Mouse (Mus musculus) central nervous system, embryonic 11.5 days (tissue): ENCODE data around the gene Defb45. TPM values are rescaled to one million over a fixed set of nuclear protein-coding genes. Genes with fewer than 3 reads are reported as not detected.

Experiments
- polyA plus RNA-seq: library from polyadenylated mRNA; depleted of rRNA; stranded (reverse); fragments of >200 nt; gene quantifications from 2 replicates; pipeline ENCODE4 v1.2.3, GENCODE M21; 2012; rRNA removed

The Defb45 gene
- polyA plus RNA-seq = not detected in 2 replicates

DNA sequence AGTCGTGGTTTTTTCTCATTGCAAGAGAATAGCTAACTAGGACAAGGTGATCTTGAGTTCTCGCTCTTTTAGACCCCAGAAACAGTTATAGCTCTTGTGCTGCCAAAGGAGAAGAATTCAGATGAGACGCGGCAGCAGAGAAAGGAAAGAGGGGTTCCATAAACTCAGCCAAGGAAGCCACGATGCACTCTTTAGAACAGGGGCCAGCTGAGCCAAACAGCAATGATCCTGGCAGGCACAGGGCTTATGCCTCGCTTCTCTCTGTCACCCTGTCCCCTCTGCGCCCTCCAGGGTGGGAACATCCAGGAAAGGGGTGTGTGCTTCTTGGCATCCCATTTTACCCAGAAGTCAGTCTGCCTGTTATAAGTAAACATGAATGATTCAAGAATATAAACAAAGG lies at the start of gene Defb45:
TSS of gene Defb45 (minus strand) at position 101 of the 400 bp plus-strand sequence.

DNA sequence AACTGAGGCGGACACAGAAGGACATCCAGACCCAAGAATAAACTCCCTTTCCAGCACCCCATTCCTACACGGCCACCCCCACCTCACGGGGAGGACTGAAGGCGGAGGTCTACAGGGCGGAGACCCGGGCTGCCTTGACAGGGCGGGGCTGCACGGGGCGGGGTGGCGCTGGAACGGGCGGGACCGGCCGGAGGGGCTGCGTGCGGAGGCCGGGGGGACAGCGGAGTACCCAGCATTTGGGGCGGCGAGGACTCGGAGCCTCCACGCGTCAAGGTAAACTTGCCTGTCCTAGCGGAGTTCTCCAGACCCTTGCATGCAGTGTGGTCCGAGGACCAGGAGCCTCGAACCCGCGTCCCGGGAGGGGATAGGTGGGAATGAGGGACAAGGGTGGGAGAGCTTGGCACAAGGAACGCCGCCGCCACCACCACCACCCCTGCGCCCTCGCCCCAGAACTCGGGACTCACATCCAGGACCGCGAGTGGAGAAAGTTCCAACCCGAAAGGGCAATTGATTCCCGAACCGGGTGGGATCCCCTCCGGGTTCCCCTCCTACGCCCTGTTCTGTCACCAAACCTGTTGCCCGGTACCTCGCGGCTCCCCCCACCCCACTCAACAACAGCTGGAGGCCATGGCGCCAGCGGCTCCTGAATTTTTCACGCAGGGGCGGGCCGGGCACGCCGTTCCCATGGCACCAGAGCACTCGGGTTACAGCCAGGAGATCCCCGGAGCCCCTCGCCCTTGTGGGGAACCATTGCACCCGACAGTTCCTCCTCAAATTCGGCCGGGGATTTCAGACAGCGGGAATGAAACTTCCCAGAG lies 27.8 kb upstream of the Defb45 start, which contains the start of gene Rem1:
TSS of gene Rem1 (plus strand) at position 178 of the 818 bp plus-strand sequence.

DNA sequence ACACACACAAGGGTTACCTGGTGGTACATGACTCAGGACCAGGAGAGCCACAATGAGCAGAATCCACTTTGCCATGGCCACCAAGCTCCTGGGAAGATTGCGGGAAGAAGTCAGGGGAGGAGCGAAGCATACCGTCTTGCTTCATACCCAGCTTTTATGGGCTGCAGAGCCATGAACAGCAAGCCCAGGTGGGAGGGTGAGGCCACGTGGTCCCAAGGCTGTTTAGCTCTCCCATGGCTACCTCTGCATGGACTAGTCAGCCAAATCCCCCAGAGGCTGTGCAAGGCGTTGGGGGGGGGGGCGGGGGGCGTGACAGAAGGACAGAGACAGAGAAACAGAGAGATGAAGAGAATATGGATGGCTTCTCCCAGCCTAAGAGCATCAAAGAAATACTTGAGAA lies 23.8 kb upstream of the Defb45 start, which contains the start of gene Defb25:
TSS of gene Defb25 (minus strand) at position 101 of the 400 bp plus-strand sequence.

DNA sequence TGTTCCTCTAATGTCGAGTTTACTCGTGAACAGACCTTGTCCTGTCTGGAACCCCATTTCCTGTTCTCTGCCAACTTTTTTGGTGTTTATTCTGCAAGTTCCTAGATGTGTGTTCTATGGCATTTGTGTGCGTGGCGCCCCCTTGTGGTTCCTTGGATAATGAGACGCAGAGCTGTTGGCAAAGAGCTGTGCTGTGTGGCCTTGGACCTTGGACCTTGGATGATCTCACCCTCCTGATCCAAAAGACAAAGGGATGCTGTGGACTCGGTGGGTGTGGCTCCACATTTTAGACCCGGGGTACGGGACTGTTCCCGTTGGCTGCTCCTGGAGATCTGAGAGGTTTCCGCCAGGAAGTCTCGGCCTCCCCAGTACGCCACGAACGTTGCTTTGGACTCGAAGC lies 4.9 kb upstream of the Defb45 start, which contains the start of gene Defb36:
TSS of gene Defb36 (plus strand) at position 271 of the 400 bp plus-strand sequence.

DNA sequence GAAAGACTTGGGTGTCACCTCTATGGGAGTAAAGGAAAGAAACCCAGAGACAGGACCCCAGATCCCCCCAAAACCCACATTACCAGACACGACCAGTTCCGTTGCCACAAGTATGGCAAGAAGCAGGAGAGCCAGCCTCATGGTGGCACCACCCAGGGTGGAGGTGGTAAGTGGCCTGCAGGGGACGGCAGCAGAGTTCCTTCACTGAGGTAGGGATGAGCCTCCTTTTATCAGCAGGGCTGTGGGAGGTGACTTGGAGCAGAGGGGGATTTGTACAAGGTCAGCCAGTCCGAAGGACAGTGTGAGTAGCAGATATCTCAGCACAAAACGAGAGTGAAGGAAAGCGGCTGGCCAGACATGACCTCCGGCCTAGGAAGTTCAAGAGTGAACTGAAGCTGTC lies 19.1 kb downstream of the Defb45 start, which contains the start of gene Defb19:
TSS of gene Defb19 (minus strand) at position 206 of the 400 bp plus-strand sequence.

DNA sequence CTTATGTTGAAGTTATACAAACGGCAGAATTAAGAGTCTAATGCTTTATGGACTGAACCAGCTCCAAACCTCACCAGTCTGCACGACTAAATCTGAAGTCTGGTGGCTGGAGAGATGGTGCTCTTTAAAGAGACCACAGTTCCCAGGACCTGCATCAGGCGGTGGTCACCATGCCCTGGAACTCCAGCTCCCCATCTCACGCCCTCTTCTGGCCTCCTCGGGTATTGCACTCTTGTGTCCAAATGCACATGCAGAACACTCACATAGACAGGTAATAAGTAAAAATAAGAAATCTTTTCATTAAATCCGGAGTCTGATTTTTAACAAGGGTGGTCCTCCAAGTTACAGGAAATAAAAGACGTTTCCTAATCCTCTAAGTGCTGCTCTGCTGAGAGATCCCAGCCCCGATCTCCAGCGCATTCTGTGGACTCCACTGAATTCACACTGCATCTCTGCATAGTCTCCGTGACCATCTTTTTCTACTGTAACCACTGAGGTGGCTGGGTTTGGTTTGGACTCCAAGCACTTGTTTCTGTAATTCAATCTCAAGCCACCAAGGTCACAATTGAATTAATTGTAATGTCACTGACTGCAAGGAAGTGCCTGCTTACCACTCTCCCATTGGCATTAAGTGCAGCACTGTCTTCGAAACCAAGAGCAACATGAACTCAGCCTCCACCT lies 26.9 kb downstream of the Defb45 start, which contains the start of gene Defb21:
TSS of gene Defb21 (plus strand) at position 631 of the 681 bp plus-strand sequence.

DNA sequence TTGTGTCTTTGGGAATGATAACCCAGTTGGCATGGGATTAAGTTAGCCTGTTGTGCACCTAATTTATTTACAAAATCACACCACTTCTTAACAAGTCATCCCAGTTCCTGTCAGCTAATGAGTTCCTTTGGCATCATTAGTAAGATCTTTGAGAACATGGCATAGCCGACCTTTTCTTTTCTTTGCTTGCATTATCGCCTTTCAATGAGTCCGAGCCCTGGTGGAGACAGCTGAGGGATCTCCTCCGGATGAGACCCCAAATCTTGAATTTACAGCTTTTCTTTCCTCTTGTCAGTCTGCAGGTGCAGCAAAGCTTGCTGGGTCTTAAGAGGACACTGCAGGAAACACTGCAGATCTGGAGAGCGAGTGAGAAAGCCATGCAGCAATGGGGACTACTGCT lies 30.2 kb downstream of the Defb45 start, which contains the start of gene Gm17416:
TSS of gene Gm17416 (plus strand) at position 301 of the 400 bp plus-strand sequence.

Other genes with a start within 250 kb of the Defb45 start
- 4.1 and 6.5 TPM in 2 replicates for gene Nrsn2, start 222.8 kb downstream of the Defb45 start, polyA plus RNA-seq
- 51.5 and 69.9 TPM in 2 replicates for gene Sox12, start 201.3 kb downstream of the Defb45 start, polyA plus RNA-seq
- gene Zcchc3, start 184.4 kb downstream of the Defb45 start, polyA plus RNA-seq = 42.1 and 60.6 TPM in 2 replicates
- gene 6820408C15Rik, start 183.8 kb downstream of the Defb45 start, polyA plus RNA-seq = 1.0 and 1.4 TPM in 2 replicates
- gene Defb23, start 134.8 kb downstream of the Defb45 start, polyA plus RNA-seq = not detected in 2 replicates
- not detected in 2 replicates for gene Defb20, start 122.3 kb downstream of the Defb45 start, polyA plus RNA-seq
- not detected in 2 replicates for gene Defb22, start 109.3 kb downstream of the Defb45 start, polyA plus RNA-seq
- not detected in 2 replicates for gene Defb26, start 87.7 kb downstream of the Defb45 start, polyA plus RNA-seq
- not detected in 2 replicates for gene Defb28, start 81.1 kb downstream of the Defb45 start, polyA plus RNA-seq
- gene Defb29, start 59.3 kb downstream of the Defb45 start, polyA plus RNA-seq = not detected in 2 replicates
- gene Gm17416, start 30.1 kb downstream of the Defb45 start, polyA plus RNA-seq = not detected in 2 replicates
- gene Defb21, start 26.7 kb downstream of the Defb45 start, polyA plus RNA-seq = not detected in 2 replicates
- gene Defb19, start 19.1 kb downstream of the Defb45 start, polyA plus RNA-seq = not detected in 2 replicates
- not detected in 2 replicates for gene Defb36, start 4.9 kb upstream of the Defb45 start, polyA plus RNA-seq
- 0.56 TPM in 1 of 2 replicates, not detected in the other for gene Defb25, start 23.7 kb upstream of the Defb45 start, polyA plus RNA-seq
- 0.23 and 1.1 TPM in 2 replicates for gene Rem1, start 27.6 kb upstream of the Defb45 start, polyA plus RNA-seq
- gene H13, start 70.1 kb upstream of the Defb45 start, polyA plus RNA-seq = 99.6 and 122 TPM in 2 replicates
- 20.2 and 36.9 TPM in 2 replicates for gene Mcts2, start 87.6 kb upstream of the Defb45 start, polyA plus RNA-seq
- gene Id1, start 136.9 kb upstream of the Defb45 start, polyA plus RNA-seq = 218 and 227 TPM in 2 replicates
- gene Cox4i2, start 154.8 kb upstream of the Defb45 start, polyA plus RNA-seq = 5.5 and 5.7 TPM in 2 replicates
- 61.6 and 74.1 TPM in 2 replicates for gene Bcl2l1, start 232.3 kb upstream of the Defb45 start, polyA plus RNA-seq
- gene Tpx2, start 248.6 kb upstream of the Defb45 start, polyA plus RNA-seq = 95.0 and 124 TPM in 2 replicates